Mouse (Mus musculus) layer of hippocampus, postnatal 10 days (tissue): Measurements from ENCODE around the gene Crtc1. TPM values are rescaled to one million over a fixed set of nuclear protein-coding genes. Genes with fewer than 3 reads are reported as not detected.
A peak's percentile ranks its signal among the peaks of the same experiment; 100 is the strongest.

Experiments used
- DNase-seq, 2 experiments: peaks; one replicate each; pipeline ENCODE4 v3.0.0; 2021; ENCODE audit warnings: low spot score in 2 of 2
- total RNA-seq, 2 experiments: library from RNA; stranded (reverse); gene quantifications; 2 replicates each; pipeline ENCODE4 v1.2.3; 2021

Gene Crtc1
- total RNA-seq, 2 experiments from 2014 or later: 103 to 114 TPM

DNA sequence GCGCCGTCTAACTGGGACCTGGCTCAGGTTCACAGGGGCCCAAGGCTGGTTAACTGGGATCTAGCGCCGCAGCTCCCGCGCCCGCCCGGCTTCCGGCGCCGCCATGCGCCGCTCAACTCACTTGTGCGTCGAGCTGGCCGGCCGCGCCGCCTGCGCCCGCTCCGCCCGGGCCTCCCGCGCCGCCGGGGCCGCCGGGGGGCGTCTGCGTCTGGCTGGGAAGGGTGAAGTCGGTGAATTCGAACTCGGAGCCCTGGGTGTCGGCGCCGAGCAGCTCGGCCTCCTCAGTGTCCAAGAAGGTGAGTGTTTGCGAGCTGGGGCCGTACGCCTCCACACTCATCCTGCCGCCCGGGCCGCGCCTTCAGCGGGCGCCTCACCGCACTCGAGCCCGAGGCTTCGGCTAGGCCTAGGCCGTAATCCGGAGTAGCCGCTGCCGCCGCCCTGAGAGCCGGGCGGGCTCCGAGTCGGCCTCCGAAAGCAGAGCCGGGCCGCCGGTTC is 86.7 kb downstream of the Crtc1 start:
- no peak for DNase-seq

- DNase-seq: no peak
These were observed 87.4 kb downstream of the Crtc1 start for GRCm38 (mm10) chr8:70352000-70352384.

- DNase-seq: no peak
These were observed 88.1 kb downstream of the Crtc1 start for GRCm38 (mm10) chr8:70351035-70351999.

GRCm38 (mm10) chr8:70347860-70348420 is 91.4 kb downstream of the Crtc1 start:
- no peak for DNase-seq

GRCm38 (mm10) chr8:70347443-70347842 is 91.9 kb downstream of the Crtc1 start:
- no peak for DNase-seq

- DNase-seq: no peak
These were observed 95.1 kb downstream of the Crtc1 start for GRCm38 (mm10) chr8:70344279-70344678.

- peak; percentile 67 to 77 for DNase-seq
These were observed 95.7 kb downstream of the Crtc1 start for GRCm38 (mm10) chr8:70343696-70344095.

DNA sequence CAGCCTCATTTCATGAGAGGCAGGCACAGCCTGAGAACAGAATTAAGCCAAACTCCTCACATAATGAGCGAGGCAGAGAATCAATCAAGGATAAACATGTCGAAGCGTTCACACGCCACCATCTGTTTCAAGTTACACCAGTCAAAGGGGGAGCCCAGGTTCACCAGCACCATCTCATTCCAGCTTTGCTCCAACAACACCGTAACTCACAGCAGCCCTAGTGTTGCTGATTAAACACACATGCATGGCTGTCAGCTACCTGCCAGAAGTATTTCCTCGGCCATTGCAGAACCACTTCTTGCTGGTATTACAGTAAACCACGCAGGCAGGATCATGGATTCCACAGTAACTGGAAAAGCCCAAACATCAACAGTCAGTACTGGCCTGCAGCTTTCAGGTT is 96.3 kb downstream of the Crtc1 start:
- no peak for DNase-seq

DNA sequence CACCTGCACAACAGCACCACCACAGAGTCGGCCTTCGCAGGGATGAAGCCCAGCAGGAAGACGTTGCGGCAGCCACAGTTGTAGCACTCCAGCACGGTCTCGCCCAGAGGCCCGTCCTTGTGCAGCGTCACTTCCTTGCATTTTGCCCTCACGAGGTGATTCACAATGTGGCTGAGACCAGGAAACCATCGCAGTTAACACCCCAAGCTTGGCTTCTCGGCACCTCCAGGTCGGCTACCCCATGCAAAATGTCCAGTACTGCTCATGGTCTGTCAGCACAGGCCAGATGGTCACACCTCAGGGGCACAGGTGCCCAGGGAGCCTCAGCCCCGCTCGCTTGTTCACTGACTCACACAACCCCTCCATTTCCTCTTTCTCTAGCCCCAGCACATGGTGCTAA is 97.4 kb downstream of the Crtc1 start:
- DNase-seq: no peak

GRCm38 (mm10) chr8:70340659-70341058 is 98.7 kb downstream of the Crtc1 start:
- no peak for DNase-seq

DNA sequence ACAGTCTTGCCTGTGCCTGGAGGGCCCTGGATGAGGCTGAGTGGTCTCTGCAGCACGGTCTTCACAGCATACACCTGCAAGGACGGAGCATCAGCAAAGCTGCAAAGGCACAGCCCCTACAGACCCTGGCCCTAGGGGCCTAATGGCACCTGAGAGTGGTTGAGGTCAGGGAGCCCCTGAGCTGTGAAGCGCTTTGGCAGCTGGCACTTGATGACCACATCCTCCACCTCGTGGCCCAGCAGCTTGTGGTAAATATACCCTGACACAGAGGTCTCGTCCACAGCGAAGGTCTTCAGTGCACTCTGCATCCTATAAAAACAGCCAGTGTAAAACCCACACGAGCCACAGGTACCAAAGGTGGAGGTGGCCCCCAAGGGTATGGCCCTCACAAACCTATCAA is 100.4 kb downstream of the Crtc1 start:
- no peak for DNase-seq

- DNase-seq: no peak
These were observed 106.5 kb downstream of the Crtc1 start for GRCm38 (mm10) chr8:70332878-70333202.

Other genes starting within 250 kb of the Crtc1 start
- gene Slc25a42, start 227.3 kb downstream of the Crtc1 start, total RNA-seq: 10 to 100 TPM; 27.9 to 28.8 TPM
- 100 to 1,000 TPM; 128 to 138 TPM for gene Sugp2, start 205.4 kb downstream of the Crtc1 start, total RNA-seq
- gene Armc6, start 205.1 kb downstream of the Crtc1 start, total RNA-seq: 10 to 100 TPM; 88.5 to 90.7 TPM
- 10 to 100 TPM; 45.7 to 47.0 TPM for gene Homer3, start 156.8 kb downstream of the Crtc1 start, total RNA-seq
- gene Ddx49, start 137.1 kb downstream of the Crtc1 start, total RNA-seq: 10 to 100 TPM; 49.0 to 53.0 TPM
- 100 to 1,000 TPM; 122 to 145 TPM for gene Cope, start 137.1 kb downstream of the Crtc1 start, total RNA-seq
- gene Cers1, start 123.8 kb downstream of the Crtc1 start, total RNA-seq: 10 to 100 TPM; 94.6 to 99.0 TPM
- gene Gdf1, start 109.8 kb downstream of the Crtc1 start, total RNA-seq: 10 to 100 TPM; 13.2 to 23.5 TPM
- 10 to 100 TPM; 50.8 to 51.0 TPM for gene Upf1, start 86.3 kb downstream of the Crtc1 start, total RNA-seq
- under 1 TPM in 1 of 2 experiments, not detected in 1; 0.31 TPM for gene Comp, start 66.0 kb downstream of the Crtc1 start, total RNA-seq
- 10 to 100 TPM; 35.6 to 38.4 TPM for gene Klhl26, start 37.4 kb upstream of the Crtc1 start, total RNA-seq
- gene Tmem59l, start 47.8 kb upstream of the Crtc1 start, total RNA-seq: 100 to 1,000 TPM; 174 to 175 TPM
- gene Crlf1, start 53.6 kb upstream of the Crtc1 start, total RNA-seq: 10 to 100 TPM; 21.3 to 22.0 TPM
- gene Rex1bd, start 67.2 kb upstream of the Crtc1 start, total RNA-seq: 100 to 1,000 TPM in 1 of 2 experiments, 10 to 100 TPM in 1; 97.8 to 106 TPM
- gene Uba52, start 71.2 kb upstream of the Crtc1 start, total RNA-seq: 1,000 to 10,000 TPM in 1 of 2 experiments, 100 to 1,000 TPM in 1; 916 to 1,148 TPM
- 100 to 1,000 TPM; 337 to 361 TPM for gene Fkbp8, start 88.1 kb upstream of the Crtc1 start, total RNA-seq
- 10 to 100 TPM; 33.1 to 35.3 TPM for gene Kxd1, start 88.4 kb upstream of the Crtc1 start, total RNA-seq
- 10 to 100 TPM; 15.8 to 16.4 TPM for gene Ell, start 99.9 kb upstream of the Crtc1 start, total RNA-seq
- gene Isyna1, start 154.8 kb upstream of the Crtc1 start, total RNA-seq: 10 to 100 TPM; 56.5 to 57.8 TPM
- gene Ssbp4, start 169.3 kb upstream of the Crtc1 start, total RNA-seq: 100 to 1,000 TPM; 225 to 240 TPM
- 1 to 10 TPM in 1 of 2 experiments, under 1 TPM in 1; 0.96 to 2.3 TPM for gene Lrrc25, start 176.6 kb upstream of the Crtc1 start, total RNA-seq
- not detected for gene Gdf15, start 192.9 kb upstream of the Crtc1 start, total RNA-seq
- 10 to 100 TPM; 25.8 to 31.9 TPM for gene Pgpep1, start 220.8 kb upstream of the Crtc1 start, total RNA-seq
- 10 to 100 TPM; 72.3 to 76.5 TPM for gene Lsm4, start 233.7 kb upstream of the Crtc1 start, total RNA-seq